Mouse (Mus musculus) embryonic facial prominence, embryonic 11.5 days (tissue): Measurements from ENCODE around the gene Rap2a. TPM values are rescaled to one million over a fixed set of nuclear protein-coding genes. Genes with fewer than 3 reads are reported as not detected.

Experiments
- ATAC-seq: fragments of 200-750 bp; cut with Nextera tagmentation; replicated peaks from 2 replicates; pipeline ENCODE4 v1.8.0; 2017; ENCODE audit warnings: low read depth; ENCODE audit not compliant: insufficient number of reproducible peaks, low FRiP score, low TSS enrichment
- DNase-seq: peaks from one replicate; pipeline ENCODE4 v3.0.0-alpha.2; 2015; ENCODE audit warnings: low spot score
- H3K27ac ChIP-seq: fragments of 300-500 bp; sonication (generic); replicated peaks from 2 replicates; pipeline ENCODE4 v1.5.1; 2014; ENCODE audit warnings: mild to moderate bottlenecking, low read depth, low read length, control low read depth
- H3K27me3 ChIP-seq: fragments of 300-500 bp; sonication (generic); 2 replicates; pipeline ENCODE4 v1.6.1; 2014; ENCODE audit warnings: mild to moderate bottlenecking, low read length, moderate library complexity, mixed read lengths; ENCODE audit not compliant: control insufficient read depth, insufficient read depth
- H3K36me3 ChIP-seq: fragments of 300-500 bp; sonication (generic); replicated peaks from 2 replicates; pipeline ENCODE4 v1.6.1; 2014; ENCODE audit warnings: low read depth, mild to moderate bottlenecking, low read length, moderate library complexity, mixed read lengths; ENCODE audit not compliant: control insufficient read depth, insufficient read depth
- H3K4me1 ChIP-seq: fragments of 300-500 bp; sonication (generic); 2 replicates; pipeline ENCODE4 v1.6.1; 2014; ENCODE audit warnings: low read length, mixed read lengths; ENCODE audit not compliant: control insufficient read depth, insufficient read depth
- H3K4me2 ChIP-seq: fragments of 300-500 bp; sonication (generic); 2 replicates; pipeline ENCODE4 v1.6.1; 2014; ENCODE audit warnings: low read depth, mild to moderate bottlenecking, control low read depth, low read length, moderate library complexity
- H3K4me3 ChIP-seq: fragments of 300-500 bp; sonication (generic); 2 replicates; pipeline ENCODE4 v1.5.1; 2014; ENCODE audit warnings: low read depth, low read length, control low read depth
- H3K9ac ChIP-seq: fragments of 300-500 bp; sonication (generic); replicated peaks from 2 replicates; pipeline ENCODE4 v1.6.1; 2014; ENCODE audit warnings: mild to moderate bottlenecking, control low read depth, low read length
- H3K9me3 ChIP-seq: fragments of 300-500 bp; sonication (generic); replicated peaks from 2 replicates; pipeline ENCODE4 v1.6.1; 2016; ENCODE audit warnings: mild to moderate bottlenecking, low read length, inconsistent platforms, mixed read lengths; ENCODE audit not compliant: control insufficient read depth
- WGBS: fragments of 180-500 bp; shearing (Covaris S2); extraction: QIAGEN DNeasy Blood & Tissue Kit; methylation state at CpG from one replicate; pipeline ENCODE4 v1.1.7; 2014; 5-methylcytosine and 5-hydroxymethylcytosine counted together
- polyA plus RNA-seq: library from polyadenylated mRNA; unstranded; fragments of >200 nt; fragmentation: Nextera tagmentation; extraction: Ambion mirVana; gene quantifications from 2 replicates; pipeline ENCODE4 v1.2.1, GENCODE M21; 2014

Gene Rap2a
- polyA plus RNA-seq, 1 experiment from 2014 or later = 15.4 TPM

DNA sequence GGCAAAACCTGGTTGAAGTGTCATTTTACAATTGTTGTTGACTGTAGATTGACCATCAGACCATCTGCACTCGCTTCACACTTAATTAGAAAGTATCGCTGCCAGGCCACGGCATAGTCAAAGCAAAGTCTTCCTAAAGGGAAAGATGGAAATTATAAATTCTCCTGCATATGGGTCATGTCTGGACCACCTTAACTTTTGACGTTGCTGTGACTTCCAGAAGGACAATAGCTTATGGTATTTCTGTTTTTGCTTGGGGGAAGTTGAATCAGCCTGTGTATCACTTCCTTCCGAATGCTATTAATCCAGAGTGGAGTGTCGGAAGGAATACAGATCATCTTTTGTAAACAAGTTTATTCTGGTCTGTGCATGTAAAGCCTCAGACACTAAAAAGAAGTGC is 65.6 kb downstream of the Rap2a start:
- H3K4me3 ChIP-seq = no peak overlapping the region
- 83% methylated on average over 6 of the region's 6 CpGs for WGBS
- no peak for ATAC-seq
- no peaks in the 10 kb centered on the region for H3K9me3 ChIP-seq
- no peak for DNase-seq
- H3K4me2 ChIP-seq = no peak overlapping the region
- H3K4me1 ChIP-seq = no peaks in the 10 kb centered on the region
- no peak overlapping the region for H3K27ac ChIP-seq
- no peaks in the 10 kb centered on the region for H3K36me3 ChIP-seq
- H3K9ac ChIP-seq = no peak overlapping the region
- no peaks in the 10 kb centered on the region for H3K27me3 ChIP-seq

DNA sequence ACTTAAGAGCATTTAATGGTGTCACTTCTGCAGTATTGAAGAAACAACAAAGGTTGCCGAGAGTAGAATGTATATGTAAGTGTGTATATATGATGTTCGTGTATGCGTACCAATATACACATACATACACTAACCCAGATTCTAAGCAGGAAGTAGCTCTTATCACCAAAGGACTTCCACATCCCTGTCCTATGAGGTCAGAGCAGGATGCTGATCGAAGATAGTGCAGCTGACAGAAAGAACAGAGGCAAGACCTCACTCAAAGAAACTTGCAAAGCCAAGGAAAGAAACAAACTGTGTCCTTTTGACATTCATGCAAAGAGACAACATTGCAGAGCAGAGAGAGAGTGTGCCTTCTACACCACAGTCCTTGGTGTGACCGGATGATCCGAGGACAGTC is 66.3 kb downstream of the Rap2a start:
- no peak for ATAC-seq
- no peaks in the 10 kb centered on the region for H3K27me3 ChIP-seq
- no peak overlapping the region for H3K9ac ChIP-seq
- H3K36me3 ChIP-seq = no peaks in the 10 kb centered on the region
- WGBS = 90% methylated on average over 6 of the region's 6 CpGs
- no peak overlapping the region for H3K4me3 ChIP-seq
- H3K27ac ChIP-seq = no peak overlapping the region
- no peak overlapping the region for H3K4me2 ChIP-seq
- no peak for DNase-seq
- H3K4me1 ChIP-seq = no peaks in the 10 kb centered on the region
- H3K9me3 ChIP-seq = no peaks in the 10 kb centered on the region

DNA sequence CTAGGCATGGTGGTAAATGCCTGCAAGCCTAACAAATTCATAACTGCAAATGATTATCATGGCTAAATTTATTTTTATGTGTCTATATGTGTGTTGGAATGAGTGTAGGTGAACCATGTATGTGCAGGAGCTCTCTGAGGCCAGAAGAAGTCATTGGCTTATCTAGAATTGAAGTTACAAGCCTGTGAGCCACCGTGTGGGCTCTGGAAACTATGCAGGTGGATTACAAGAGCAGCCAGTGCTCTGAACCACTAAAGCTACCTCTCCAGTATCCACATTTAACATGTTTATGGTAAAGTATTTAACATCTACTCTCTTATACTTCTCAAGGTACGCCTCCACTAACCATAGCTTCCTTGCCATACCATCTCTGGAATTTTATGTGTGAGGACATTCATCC is 66.7 kb downstream of the Rap2a start:
- no peaks in the 10 kb centered on the region for H3K27me3 ChIP-seq
- no peak for DNase-seq
- H3K9me3 ChIP-seq = no peaks in the 10 kb centered on the region
- ATAC-seq = no peak
- no peak overlapping the region for H3K27ac ChIP-seq
- 70% methylated on average over 2 of the region's 2 CpGs for WGBS
- H3K4me1 ChIP-seq = no peaks in the 10 kb centered on the region
- no peaks in the 10 kb centered on the region for H3K36me3 ChIP-seq
- no peak overlapping the region for H3K4me2 ChIP-seq
- H3K9ac ChIP-seq = no peak overlapping the region
- H3K4me3 ChIP-seq = no peak overlapping the region

Other genes with a start within 250 kb of the Rap2a start
- 74.3 and 76.0 TPM in 2 replicates for gene Mbnl2, start 202.8 kb upstream of the Rap2a start, polyA plus RNA-seq